Mouse (Mus musculus): ENCODE data around the gene Wdr35.

DNA sequence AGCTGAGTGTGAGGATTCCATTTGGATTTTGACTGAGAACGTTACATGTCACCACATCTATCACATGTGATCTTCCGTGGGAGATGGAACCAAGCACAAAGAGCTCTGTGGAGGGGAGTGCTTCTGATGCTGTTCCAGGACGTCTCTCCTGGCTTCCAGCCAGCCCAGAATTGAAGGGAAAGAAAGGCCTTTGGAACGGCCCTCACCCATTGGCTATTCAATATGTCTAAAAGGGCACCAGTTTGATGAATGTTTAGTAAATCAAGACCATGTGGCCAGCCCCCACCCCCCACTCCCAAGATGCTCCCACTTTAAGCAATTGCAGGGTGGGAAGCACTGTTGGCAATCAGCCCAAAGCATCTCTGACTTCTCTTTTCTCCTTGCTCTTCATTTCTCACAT, 97.8 kb downstream of the Wdr35 start:
- TF ChIP-seq CTCF (IDR thresholded peaks at IDR 0.05; ENCODE audit: borderline replicate concordance, insufficient read depth, low read length) = no peak
- TF ChIP-seq POLR2A (IDR thresholded peaks at IDR 0.05; ENCODE audit: low read depth, low read length) = no peak
